Mouse (Mus musculus) gastrocnemius, postnatal 10 days (tissue): ENCODE data around the gene Oas1a. TPM values are rescaled to one million over a fixed set of nuclear protein-coding genes. Genes with fewer than 3 reads are reported as not detected.
"Not testable (repeated sequence)": the region's sequence is repeated elsewhere in the genome, so short reads cannot be mapped to it uniquely, and the experiment has no call there.

Source experiments
- DNase-seq: peaks from one replicate; pipeline ENCODE4 v3.0.0; 2021; ENCODE audit warnings: mixed read lengths
- long read RNA-seq, 2 experiments: library from polyadenylated mRNA; stranded (forward); transcript quantifications; one replicate each; pipeline ENCODE4 v2.0.0; 2021
- total RNA-seq, 2 experiments: library from RNA; stranded (reverse); gene quantifications; 2 replicates each; pipeline ENCODE4 v1.2.3; 2021

Oas1a gene
- total RNA-seq: not detected
- long read RNA-seq, experiment 1, partial matches to known transcripts: 1 of 1 reads
- long read RNA-seq, experiment 1, other reads (novel, unspliced or antisense): 0 of 1 reads
- long read RNA-seq, experiment 2: 0 reads

DNA sequence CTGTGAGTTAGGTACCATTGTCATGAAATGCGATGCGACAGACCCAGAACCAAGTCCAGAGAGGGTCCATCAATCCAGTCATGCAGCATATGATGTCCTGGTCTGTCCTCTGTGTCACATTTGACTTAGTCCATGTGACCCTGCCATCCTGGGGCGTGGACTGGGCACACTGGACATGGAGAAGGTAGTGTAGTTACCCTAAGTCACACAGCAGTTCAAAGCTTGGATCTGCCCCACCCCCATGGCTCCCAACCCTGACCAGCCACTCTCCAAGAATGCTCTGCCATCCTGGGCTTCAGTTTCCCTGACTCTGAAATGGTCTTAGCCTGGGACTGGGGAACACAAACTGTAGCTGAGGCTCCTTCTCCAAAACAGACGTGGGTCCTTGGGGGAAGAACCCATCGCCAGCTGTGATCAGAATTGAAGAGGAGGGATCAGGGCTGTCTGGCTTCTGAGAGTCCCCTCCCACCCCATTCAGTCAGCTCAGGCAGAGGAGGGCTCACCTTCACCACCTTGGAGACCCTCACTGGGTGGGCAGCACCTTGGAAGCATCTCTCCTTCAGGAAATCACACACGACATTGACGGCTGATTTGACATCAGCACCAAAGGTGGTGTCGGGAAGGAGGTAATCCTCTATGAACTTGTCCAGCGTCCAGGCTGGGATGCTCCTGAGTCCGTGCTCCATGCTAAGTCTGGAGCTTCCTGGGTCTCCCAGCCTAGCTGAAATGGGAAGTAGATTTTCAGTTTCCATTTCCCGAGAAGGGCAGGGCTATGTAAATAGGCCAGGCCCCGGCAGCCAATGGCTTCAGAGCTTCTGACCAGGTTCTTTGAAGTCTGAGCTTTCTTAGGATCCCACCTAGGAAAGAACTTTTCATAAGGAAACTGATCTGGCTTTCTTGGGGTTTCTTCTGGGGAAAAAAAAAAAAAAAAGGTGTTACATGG is at the start of gene Oas1a:
Gene Oas1a, minus strand, starts transcription at position 731 of the 943 bp plus-strand sequence.
- DNase-seq: not testable (repeated sequence)

GRCm38 (mm10) chr5:120953974-120954373 is 46.7 kb upstream of the Oas1a start:
- no peak for DNase-seq

DNA sequence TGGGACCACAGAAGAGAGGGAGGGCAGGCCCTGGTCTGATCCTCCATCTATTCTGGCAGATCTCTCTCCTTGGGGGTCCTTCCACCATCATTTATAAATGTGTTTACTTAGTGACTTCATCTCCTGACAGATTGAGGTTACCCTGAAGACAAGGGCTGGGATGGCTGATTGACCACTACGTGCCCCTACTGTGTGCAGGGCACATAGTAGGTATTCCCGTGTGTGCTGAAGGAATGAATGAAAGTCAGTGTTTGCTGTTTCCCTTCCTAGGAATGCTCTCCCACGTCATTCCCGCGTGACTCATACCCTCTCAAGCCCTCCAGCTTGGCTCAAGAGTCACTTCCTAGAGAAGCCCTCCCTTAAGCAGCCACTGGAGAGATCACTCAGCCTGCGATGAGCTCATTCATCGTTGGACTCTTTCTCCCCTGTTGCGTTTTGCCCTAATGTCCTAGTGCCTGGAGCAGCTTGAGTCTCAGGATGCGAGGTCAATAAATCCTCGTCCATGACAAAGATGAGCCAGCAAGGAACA is 45.0 kb upstream of the Oas1a start:
- DNase-seq: no peak

- no peak for DNase-seq
Measured at GRCm38 (mm10) chr5:120942076-120942475, 34.8 kb upstream of the Oas1a start.

- DNase-seq: no peak
Measured at GRCm38 (mm10) chr5:120938586-120938985, 31.3 kb upstream of the Oas1a start.

- no peak for DNase-seq
Measured at GRCm38 (mm10) chr5:120937841-120938240, 30.5 kb upstream of the Oas1a start.

- no peak for DNase-seq
Measured at GRCm38 (mm10) chr5:120933966-120934365, 26.6 kb upstream of the Oas1a start.

- no peak for DNase-seq
Measured at GRCm38 (mm10) chr5:120927036-120927435, 19.7 kb upstream of the Oas1a start.

DNA sequence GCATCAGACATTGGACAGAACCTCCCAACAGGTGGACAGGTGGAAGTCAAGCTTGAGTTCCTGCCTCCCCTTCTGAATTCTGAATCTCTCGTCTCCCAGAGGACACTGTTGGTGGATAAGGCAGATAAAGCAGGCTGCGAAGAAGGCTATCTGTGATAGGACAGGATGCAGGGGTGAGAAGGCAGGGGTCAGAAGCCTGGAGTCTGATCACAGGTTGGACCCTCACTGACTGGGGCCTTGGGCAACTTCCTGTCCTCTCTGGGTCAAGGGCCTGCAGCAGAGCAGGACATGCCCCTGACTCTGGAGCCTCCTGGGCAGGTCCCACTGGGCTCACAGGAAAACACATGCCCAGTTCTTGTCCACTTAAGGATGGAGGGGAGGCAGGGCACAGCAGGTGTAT is 19.0 kb upstream of the Oas1a start:
- not testable (repeated sequence) for DNase-seq

- not testable (repeated sequence) for DNase-seq
Measured at GRCm38 (mm10) chr5:120924520-120924919, 17.2 kb upstream of the Oas1a start.

DNA sequence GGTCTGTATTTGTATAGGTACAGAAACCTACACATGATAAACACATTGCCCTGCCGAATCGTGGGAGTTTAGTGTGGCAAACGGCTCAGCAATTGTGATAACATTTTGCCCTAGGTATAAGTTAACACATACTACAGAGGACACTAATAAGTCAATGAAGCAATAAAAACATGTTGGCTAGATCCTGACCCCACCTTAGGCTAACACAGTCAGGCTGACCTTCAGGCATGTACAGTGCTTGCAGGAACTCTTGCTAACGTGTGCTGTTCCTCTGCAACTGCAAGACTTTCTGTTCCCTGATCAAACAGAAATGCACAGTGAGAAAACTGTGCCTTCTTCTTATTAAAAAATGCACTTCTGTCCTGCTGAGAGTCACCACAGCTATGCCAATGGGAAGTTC is 16.6 kb upstream of the Oas1a start:
- no peak for DNase-seq

GRCm38 (mm10) chr5:120920296-120920695 is 13.0 kb upstream of the Oas1a start:
- no peak for DNase-seq

GRCm38 (mm10) chr5:120919156-120919935 is 12.0 kb upstream of the Oas1a start:
- not testable (repeated sequence) for DNase-seq

GRCm38 (mm10) chr5:120914204-120914603 is 6.9 kb upstream of the Oas1a start, which contains the start of gene Oas1d:
Gene Oas1d, plus strand, starts transcription at chr5:120914536.
- not testable (repeated sequence) for DNase-seq

GRCm38 (mm10) chr5:120908196-120908920 is 1.0 kb upstream of the Oas1a start:
- DNase-seq: no peak

DNA sequence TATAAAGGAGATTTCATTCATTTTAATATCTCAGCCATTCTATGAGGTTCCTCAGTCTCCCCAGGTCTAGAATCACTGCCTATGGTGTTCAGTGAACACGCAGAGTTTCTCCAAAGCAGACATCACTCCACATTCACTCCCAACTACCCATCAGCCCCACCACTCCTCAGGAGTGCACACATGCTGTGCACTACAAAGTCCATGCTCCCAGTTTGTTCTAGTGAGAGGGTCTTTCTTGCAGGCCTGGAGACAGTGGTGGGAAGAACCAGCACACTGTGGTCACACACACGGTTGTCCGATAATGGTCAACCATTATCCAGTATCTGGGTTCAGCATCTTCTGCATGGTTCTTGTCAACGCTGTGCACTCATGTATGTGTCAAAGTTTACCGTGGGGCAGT is 5.3 kb downstream of the Oas1a start:
- no peak for DNase-seq

GRCm38 (mm10) chr5:120900666-120901065 is 6.7 kb downstream of the Oas1a start:
- DNase-seq: no peak

- DNase-seq: no peak
Measured at GRCm38 (mm10) chr5:120898726-120899125, 8.6 kb downstream of the Oas1a start.

GRCm38 (mm10) chr5:120898307-120898706 is 9.0 kb downstream of the Oas1a start:
- DNase-seq: no peak

GRCm38 (mm10) chr5:120895231-120895900 is 12.0 kb downstream of the Oas1a start:
- no peak for DNase-seq

DNA sequence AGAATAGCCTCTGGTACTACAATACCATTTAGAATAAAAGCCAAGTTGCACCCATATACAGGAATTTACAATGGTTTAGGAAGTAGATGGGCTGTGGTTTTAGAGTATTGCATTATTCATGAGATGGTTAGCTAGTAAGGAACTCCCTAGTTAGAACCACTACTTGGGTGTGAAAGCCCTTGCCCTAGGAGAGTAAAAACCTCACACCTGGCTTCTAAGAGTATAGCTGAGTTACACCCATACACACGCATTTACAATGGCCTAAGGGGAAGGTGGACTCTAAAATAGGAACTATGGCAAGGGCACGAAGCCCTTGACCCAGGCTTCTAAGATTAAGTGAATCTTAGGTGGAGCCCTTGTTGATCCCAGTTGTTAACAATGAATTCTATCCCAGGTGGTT is 12.6 kb downstream of the Oas1a start:
- not testable (repeated sequence) for DNase-seq
